Mouse (Mus musculus): ENCODE data around the gene Ss18l1. TPM values are rescaled to one million over a fixed set of nuclear protein-coding genes. Genes with fewer than 3 reads are reported as not detected.

The Ss18l1 gene
- total and polyA plus RNA-seq, 3 experiments, result 2.5 to 4.3 (median 4.2) TPM

GRCm38 (mm10) chr2:180020919-180021318 lies 21.4 kb upstream of the Ss18l1 start:
- H3K4me3 ChIP-seq (ENCODE audit: low read depth, low read length), result no peak overlapping the region
- H3K27me3 ChIP-seq (ENCODE audit: insufficient read depth, low read length), result peaks cover 70% of the 10 kb centered on the region
- H3K4me1 ChIP-seq (ENCODE audit: insufficient read depth, low read depth, low read length), result peaks cover 23% of the 10 kb centered on the region
- ATAC-seq (ENCODE audit: extremely low read depth, insufficient number of reproducible peaks, low FRiP score, poor library complexity, severe bottlenecking) (no peak), DNase-seq (ENCODE audit: low spot score) (no peak)
- H3K36me3 ChIP-seq (replicated peaks), result no peaks in the 10 kb centered on the region
- no peaks in the 10 kb centered on the region for H3K9me3 ChIP-seq (replicated peaks)
- no peak for TF ChIP-seq GATA1 (IDR thresholded peaks at IDR 0.05; ENCODE audit: borderline replicate concordance, low read length)
- TF ChIP-seq TAL1 (conservative IDR thresholded peaks at IDR 0.05; ENCODE audit: low read depth, low read length), result no peak
- no peak for TF ChIP-seq POLR2AphosphoS5 (IDR thresholded peaks at IDR 0.05; ENCODE audit: insufficient replicate concordance, low read depth, low read length)
- TF ChIP-seq GATA2 (IDR thresholded peaks at IDR 0.05; ENCODE audit: borderline replicate concordance, low read depth, low read length), result no peak
- no peak for TF ChIP-seq CTCF (IDR thresholded peaks at IDR 0.05; ENCODE audit: low read depth, low read length)

DNA sequence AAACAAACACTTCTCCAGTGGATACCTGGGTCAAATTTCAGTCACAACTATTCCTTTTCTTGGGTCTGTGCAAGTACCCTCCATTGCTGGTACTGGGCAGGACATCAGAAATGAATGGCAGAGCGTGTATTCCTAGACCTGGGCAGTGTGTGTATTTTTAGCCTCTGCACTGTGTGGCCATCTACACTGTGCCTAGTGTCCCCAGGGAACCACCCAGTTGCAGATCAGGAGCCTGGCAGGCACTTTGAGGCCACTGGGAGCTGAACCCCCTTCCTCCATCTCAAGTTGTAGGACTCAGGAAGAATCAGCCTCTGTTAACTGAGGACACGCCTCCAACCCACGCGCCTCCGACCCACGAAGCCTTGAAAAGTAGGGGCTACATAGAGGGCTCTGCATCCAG lies 19.6 kb upstream of the Ss18l1 start:
- Histone ChIP-seq H3K36me3 (replicated peaks) (peaks cover 15% of the 10 kb centered on the region), H3K4me1 (ENCODE audit: insufficient read depth, low read depth, low read length) (peaks cover 41% of the 10 kb centered on the region), H3K4me3 (ENCODE audit: low read depth, low read length) (no peak overlapping the region), H3K9me3 (replicated peaks) (no peaks in the 10 kb centered on the region), H3K27me3 (ENCODE audit: insufficient read depth, low read length) (peaks cover 58% of the 10 kb centered on the region)
- TF ChIP-seq GATA2 (IDR thresholded peaks at IDR 0.05; ENCODE audit: borderline replicate concordance, low read depth, low read length) (no peak), CTCF (IDR thresholded peaks at IDR 0.05; ENCODE audit: low read depth, low read length) (no peak), TAL1 (conservative IDR thresholded peaks at IDR 0.05; ENCODE audit: low read depth, low read length) (no peak), POLR2AphosphoS5 (IDR thresholded peaks at IDR 0.05; ENCODE audit: insufficient replicate concordance, low read depth, low read length) (no peak), GATA1 (IDR thresholded peaks at IDR 0.05; ENCODE audit: borderline replicate concordance, low read length) (no peak)
- DNase-seq (ENCODE audit: low spot score) (no peak), ATAC-seq (ENCODE audit: extremely low read depth, insufficient number of reproducible peaks, low FRiP score, poor library complexity, severe bottlenecking) (no peak)

DNA sequence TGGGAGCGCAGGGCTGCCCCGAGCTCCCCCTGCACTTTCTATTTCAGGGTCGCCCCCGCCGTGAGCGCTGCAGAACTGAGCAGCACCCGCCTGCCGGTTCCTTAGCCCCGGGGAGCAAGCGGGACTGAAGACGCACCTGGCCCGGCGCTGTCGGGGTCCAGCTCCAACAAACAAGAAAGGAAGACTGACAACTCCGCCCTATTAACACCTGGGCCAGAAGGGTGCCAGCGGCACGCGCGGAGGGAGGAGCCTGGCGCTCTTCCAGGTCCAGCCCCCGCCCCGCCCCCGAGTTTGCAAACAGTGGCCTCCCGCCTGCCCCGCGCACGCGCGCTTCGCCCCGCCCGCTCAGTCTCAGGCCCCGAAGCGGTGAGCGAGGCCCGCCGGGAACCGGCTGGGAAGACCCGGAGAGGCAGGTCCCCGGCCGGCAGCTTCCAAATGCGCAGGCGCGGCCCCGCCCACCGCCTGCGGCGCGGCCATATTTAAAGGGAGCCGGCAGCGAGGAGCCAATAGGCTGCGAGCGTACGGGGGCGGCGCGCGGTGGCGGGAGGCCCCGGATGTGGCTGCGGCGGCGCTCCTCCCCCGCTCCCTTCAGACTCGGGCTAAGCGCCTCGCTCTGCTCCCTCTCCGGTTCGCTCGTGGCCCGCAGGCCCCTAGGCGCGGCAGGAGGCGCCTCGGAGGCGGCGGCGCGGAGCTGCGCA lies 17.8 kb upstream of the Ss18l1 start, which contains the start of gene Lsm14b:
Gene Lsm14b (plus strand): TSS at position 587 of the 698 bp plus-strand sequence.
- Histone ChIP-seq H3K4me1 (ENCODE audit: insufficient read depth, low read depth, low read length) (peaks cover 52% of the 10 kb centered on the region), H3K27me3 (ENCODE audit: insufficient read depth, low read length) (peaks cover 40% of the 10 kb centered on the region), H3K9me3 (replicated peaks) (no peaks in the 10 kb centered on the region), H3K4me3 (ENCODE audit: low read depth, low read length) (peak within 1 kb of the TSS; percentile 90), H3K36me3 (replicated peaks) (peaks cover 33% of the 10 kb centered on the region)
- no peak for TF ChIP-seq CTCF (IDR thresholded peaks at IDR 0.05; ENCODE audit: low read depth, low read length)
- no peak for TF ChIP-seq GATA2 (IDR thresholded peaks at IDR 0.05; ENCODE audit: borderline replicate concordance, low read depth, low read length)
- no peak for TF ChIP-seq POLR2AphosphoS5 (IDR thresholded peaks at IDR 0.05; ENCODE audit: insufficient replicate concordance, low read depth, low read length)
- no peak for TF ChIP-seq TAL1 (conservative IDR thresholded peaks at IDR 0.05; ENCODE audit: low read depth, low read length)
- no peak for TF ChIP-seq GATA1 (IDR thresholded peaks at IDR 0.05; ENCODE audit: borderline replicate concordance, low read length)
- ATAC-seq (ENCODE audit: extremely low read depth, insufficient number of reproducible peaks, low FRiP score, poor library complexity, severe bottlenecking), result peak; percentile 75
- peak; percentile 100 for DNase-seq (ENCODE audit: low spot score)

- H3K4me1 ChIP-seq (ENCODE audit: insufficient read depth, low read depth, low read length), result peaks cover 52% of the 10 kb centered on the region
- no peaks in the 10 kb centered on the region for H3K9me3 ChIP-seq (replicated peaks)
- H3K27me3 ChIP-seq (ENCODE audit: insufficient read depth, low read length), result peaks cover 33% of the 10 kb centered on the region
- ATAC-seq (ENCODE audit: extremely low read depth, insufficient number of reproducible peaks, low FRiP score, poor library complexity, severe bottlenecking) (0 out of 2 replicates have a peak, but pooled peaks have one; percentile 5), DNase-seq (ENCODE audit: low spot score) (peak; percentile 48)
- TF ChIP-seq TAL1 (conservative IDR thresholded peaks at IDR 0.05; ENCODE audit: low read depth, low read length) (no peak), POLR2AphosphoS5 (IDR thresholded peaks at IDR 0.05; ENCODE audit: insufficient replicate concordance, low read depth, low read length) (no peak), GATA1 (IDR thresholded peaks at IDR 0.05; ENCODE audit: borderline replicate concordance, low read length) (no peak), GATA2 (IDR thresholded peaks at IDR 0.05; ENCODE audit: borderline replicate concordance, low read depth, low read length) (no peak), CTCF (IDR thresholded peaks at IDR 0.05; ENCODE audit: low read depth, low read length) (no peak)
- H3K4me3 ChIP-seq (ENCODE audit: low read depth, low read length), result peak overlapping the region; percentile 90
- H3K36me3 ChIP-seq (replicated peaks), result peaks cover 41% of the 10 kb centered on the region
These were observed 17.0 kb upstream of the Ss18l1 start for GRCm38 (mm10) chr2:180025135-180025860.

DNA sequence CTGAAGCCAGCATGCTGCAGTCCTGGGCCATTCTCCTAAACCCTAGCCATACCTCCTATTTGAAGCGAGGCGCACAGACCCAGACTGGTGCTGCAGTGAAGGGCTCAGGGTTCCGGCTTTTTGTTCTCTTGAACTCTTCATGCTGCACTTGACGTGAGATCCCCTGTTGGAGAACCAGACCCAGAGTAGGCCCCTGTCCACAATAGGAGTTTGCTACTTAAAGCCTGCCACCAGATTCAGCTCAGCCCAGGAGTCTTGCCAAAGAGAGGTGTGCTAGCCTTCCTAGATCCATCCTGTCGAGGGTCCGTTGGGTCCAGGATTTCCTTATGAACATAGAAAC lies 16.5 kb upstream of the Ss18l1 start:
- peaks cover 52% of the 10 kb centered on the region for H3K4me1 ChIP-seq (ENCODE audit: insufficient read depth, low read depth, low read length)
- no peak for TF ChIP-seq POLR2AphosphoS5 (IDR thresholded peaks at IDR 0.05; ENCODE audit: insufficient replicate concordance, low read depth, low read length)
- TF ChIP-seq CTCF (IDR thresholded peaks at IDR 0.05; ENCODE audit: low read depth, low read length), result no peak
- no peak for TF ChIP-seq TAL1 (conservative IDR thresholded peaks at IDR 0.05; ENCODE audit: low read depth, low read length)
- TF ChIP-seq GATA1 (IDR thresholded peaks at IDR 0.05; ENCODE audit: borderline replicate concordance, low read length), result no peak
- no peak for TF ChIP-seq GATA2 (IDR thresholded peaks at IDR 0.05; ENCODE audit: borderline replicate concordance, low read depth, low read length)
- H3K9me3 ChIP-seq (replicated peaks), result no peaks in the 10 kb centered on the region
- peaks cover 46% of the 10 kb centered on the region for H3K36me3 ChIP-seq (replicated peaks)
- DNase-seq (ENCODE audit: low spot score) (no peak), ATAC-seq (ENCODE audit: extremely low read depth, insufficient number of reproducible peaks, low FRiP score, poor library complexity, severe bottlenecking) (0 out of 2 replicates have a peak, but pooled peaks have one; percentile 0)
- H3K4me3 ChIP-seq (ENCODE audit: low read depth, low read length), result peak overlapping the region; percentile 90
- H3K27me3 ChIP-seq (ENCODE audit: insufficient read depth, low read length), result peaks cover 28% of the 10 kb centered on the region

GRCm38 (mm10) chr2:180027768-180028167 lies 14.5 kb upstream of the Ss18l1 start:
- TF ChIP-seq GATA2 (IDR thresholded peaks at IDR 0.05; ENCODE audit: borderline replicate concordance, low read depth, low read length), result no peak
- no peak for TF ChIP-seq POLR2AphosphoS5 (IDR thresholded peaks at IDR 0.05; ENCODE audit: insufficient replicate concordance, low read depth, low read length)
- no peak for TF ChIP-seq GATA1 (IDR thresholded peaks at IDR 0.05; ENCODE audit: borderline replicate concordance, low read length)
- Histone ChIP-seq H3K4me1 (ENCODE audit: insufficient read depth, low read depth, low read length) (peaks cover 51% of the 10 kb centered on the region), H3K36me3 (replicated peaks) (peaks cover 65% of the 10 kb centered on the region), H3K4me3 (ENCODE audit: low read depth, low read length) (peak overlapping the region; percentile 37; the same call in 1 of the 2 replicates), H3K27me3 (ENCODE audit: insufficient read depth, low read length) (peaks cover 8% of the 10 kb centered on the region), H3K9me3 (replicated peaks) (no peaks in the 10 kb centered on the region)
- no peak for ATAC-seq (ENCODE audit: extremely low read depth, insufficient number of reproducible peaks, low FRiP score, poor library complexity, severe bottlenecking)
- no peak for DNase-seq (ENCODE audit: low spot score)
